Mouse (Mus musculus): ENCODE results near the gene Daglb. TPM values are rescaled to one million over a fixed set of nuclear protein-coding genes. Genes with fewer than 3 reads are reported as not detected.

Daglb gene
- total and polyA plus RNA-seq, 3 experiments: 9.0 to 29.9 (median 14.1) TPM

DNA sequence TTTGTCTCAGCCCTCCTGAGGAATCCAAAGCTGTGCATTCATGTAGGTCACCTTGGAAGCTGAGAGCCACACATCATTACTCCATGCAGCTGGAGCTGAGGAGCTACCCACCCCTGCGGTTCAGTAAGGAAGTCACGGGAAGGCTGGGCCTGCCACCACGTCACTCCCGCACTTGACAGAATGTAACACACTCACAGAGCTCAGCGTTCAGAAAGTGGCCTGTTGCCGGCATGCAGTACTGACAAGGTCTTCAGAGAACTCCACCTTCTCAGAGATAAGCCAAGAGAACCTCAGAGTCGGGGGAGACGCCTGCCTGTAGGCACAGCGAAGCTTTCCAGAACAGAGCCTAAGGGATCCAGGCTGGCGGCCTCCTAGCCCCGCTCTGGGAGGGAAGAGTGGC is 45.4 kb downstream of the Daglb start:
- ATAC-seq (ENCODE audit: extremely low read depth, insufficient number of reproducible peaks, low FRiP score, poor library complexity, severe bottlenecking): no peak
- peak overlapping the region; percentile 17; the same call in 1 of the 2 replicates for H3K4me3 ChIP-seq (ENCODE audit: low read depth, low read length)
- TF ChIP-seq POLR2AphosphoS5 (IDR thresholded peaks at IDR 0.05; ENCODE audit: insufficient replicate concordance, low read depth, low read length): no peak
- peak; percentile 34 for DNase-seq (ENCODE audit: low spot score)
- peaks cover 90% of the 10 kb centered on the region for H3K36me3 ChIP-seq (replicated peaks)
- peaks cover 76% of the 10 kb centered on the region for H3K4me1 ChIP-seq (ENCODE audit: insufficient read depth, low read depth, low read length)
- H3K9me3 ChIP-seq (replicated peaks): no peaks in the 10 kb centered on the region
- no peaks in the 10 kb centered on the region for H3K27me3 ChIP-seq (ENCODE audit: insufficient read depth, low read length)

DNA sequence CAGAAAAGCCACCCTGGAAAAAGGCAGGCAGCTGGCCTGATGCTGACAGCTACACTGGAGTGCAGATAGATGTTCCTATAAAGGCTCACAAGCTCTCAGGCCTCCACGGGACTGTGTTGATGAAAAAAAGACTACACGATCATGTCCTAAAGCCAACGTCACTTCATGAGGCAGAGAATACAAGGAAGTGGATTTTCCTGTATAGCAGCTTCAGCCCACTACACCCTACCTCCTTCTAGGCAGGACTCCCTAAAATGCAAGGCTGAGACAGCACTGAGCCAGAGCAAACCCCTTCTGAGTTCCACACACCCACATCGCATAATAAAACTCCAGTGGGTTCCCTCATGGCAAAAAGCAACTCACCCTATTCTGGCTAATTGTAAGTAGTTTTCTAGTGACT is 47.2 kb downstream of the Daglb start:
- H3K36me3 ChIP-seq (replicated peaks): peaks cover 93% of the 10 kb centered on the region
- H3K4me1 ChIP-seq (ENCODE audit: insufficient read depth, low read depth, low read length): peaks cover 81% of the 10 kb centered on the region
- H3K27me3 ChIP-seq (ENCODE audit: insufficient read depth, low read length): no peaks in the 10 kb centered on the region

DNA sequence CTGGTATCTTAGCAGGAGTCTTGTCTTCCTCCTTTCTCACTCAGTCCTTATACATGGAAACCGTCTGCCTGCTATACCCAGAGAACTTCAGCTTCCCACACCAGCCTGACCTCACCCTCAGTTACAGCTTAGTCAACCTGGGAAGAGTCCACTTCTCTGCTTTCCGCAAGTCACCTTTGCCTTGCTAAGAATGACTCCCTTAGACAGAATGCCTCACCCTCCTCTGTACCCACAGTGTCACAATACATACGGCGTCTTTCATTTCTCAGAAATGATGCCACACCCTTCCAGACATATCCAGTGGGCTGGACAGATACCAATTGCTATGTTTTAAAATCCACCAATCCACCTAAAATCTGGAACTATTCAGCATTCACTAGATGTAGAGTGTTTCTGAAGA is 47.9 kb downstream of the Daglb start:
- peaks cover 94% of the 10 kb centered on the region for H3K36me3 ChIP-seq (replicated peaks)
- no peaks in the 10 kb centered on the region for H3K27me3 ChIP-seq (ENCODE audit: insufficient read depth, low read length)
- H3K4me1 ChIP-seq (ENCODE audit: insufficient read depth, low read depth, low read length): peaks cover 77% of the 10 kb centered on the region
- no peaks in the 10 kb centered on the region for H3K9me3 ChIP-seq (replicated peaks)
- no peak overlapping the region; the same call in 1 of the 2 replicates for H3K4me3 ChIP-seq (ENCODE audit: low read depth, low read length)
- 0 out of 2 replicates have a peak, but pooled peaks have one; percentile 23 for ATAC-seq (ENCODE audit: extremely low read depth, insufficient number of reproducible peaks, low FRiP score, poor library complexity, severe bottlenecking)
- no peak for TF ChIP-seq TAL1 (conservative IDR thresholded peaks at IDR 0.05; ENCODE audit: low read depth, low read length)
- no peak for TF ChIP-seq GATA1 (IDR thresholded peaks at IDR 0.05; ENCODE audit: borderline replicate concordance, low read length)
- no peak for TF ChIP-seq CTCF (IDR thresholded peaks at IDR 0.05; ENCODE audit: low read depth, low read length)
- no peak for TF ChIP-seq POLR2AphosphoS5 (IDR thresholded peaks at IDR 0.05; ENCODE audit: insufficient replicate concordance, low read depth, low read length)
- TF ChIP-seq GATA2 (IDR thresholded peaks at IDR 0.05; ENCODE audit: borderline replicate concordance, low read depth, low read length): no peak
- DNase-seq (ENCODE audit: low spot score): no peak

More for the DNA sequence above, 47.2 kb downstream of the Daglb start:
- H3K9me3 ChIP-seq (replicated peaks): no peaks in the 10 kb centered on the region
- no peak for DNase-seq (ENCODE audit: low spot score)
- no peak for ATAC-seq (ENCODE audit: extremely low read depth, insufficient number of reproducible peaks, low FRiP score, poor library complexity, severe bottlenecking)
- TF ChIP-seq TAL1 (conservative IDR thresholded peaks at IDR 0.05; ENCODE audit: low read depth, low read length) (no peak), GATA1 (IDR thresholded peaks at IDR 0.05; ENCODE audit: borderline replicate concordance, low read length) (no peak), POLR2AphosphoS5 (IDR thresholded peaks at IDR 0.05; ENCODE audit: insufficient replicate concordance, low read depth, low read length) (no peak), GATA2 (IDR thresholded peaks at IDR 0.05; ENCODE audit: borderline replicate concordance, low read depth, low read length) (no peak)
- H3K4me3 ChIP-seq (ENCODE audit: low read depth, low read length): no peak overlapping the region

DNA sequence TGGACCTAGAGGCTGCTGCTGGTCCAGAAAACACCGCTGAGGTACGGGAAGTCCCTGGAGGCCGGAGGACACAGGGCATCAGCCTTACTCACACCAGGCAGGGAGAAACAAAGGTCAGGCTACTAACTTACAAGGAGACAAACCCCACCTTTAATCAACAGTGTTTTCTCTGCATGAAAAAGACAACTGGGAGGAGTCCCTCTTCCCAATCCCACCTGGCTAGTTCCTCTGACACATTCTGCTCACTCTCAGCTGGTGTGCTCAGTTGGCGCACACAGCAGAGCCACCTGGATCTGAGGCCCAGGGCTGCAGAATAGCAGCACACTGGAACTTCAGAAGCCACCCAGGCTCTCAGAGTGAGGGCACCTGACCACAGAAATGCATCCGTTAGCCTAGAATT is 50.5 kb downstream of the Daglb start:
- Histone ChIP-seq H3K4me3 (ENCODE audit: low read depth, low read length) (no peak overlapping the region), H3K27me3 (ENCODE audit: insufficient read depth, low read length) (no peaks in the 10 kb centered on the region), H3K4me1 (ENCODE audit: insufficient read depth, low read depth, low read length) (peaks cover 75% of the 10 kb centered on the region), H3K9me3 (replicated peaks) (no peaks in the 10 kb centered on the region), H3K36me3 (replicated peaks) (peaks cover 92% of the 10 kb centered on the region)
- ATAC-seq (ENCODE audit: extremely low read depth, insufficient number of reproducible peaks, low FRiP score, poor library complexity, severe bottlenecking) (no peak), DNase-seq (ENCODE audit: low spot score) (no peak)
- TF ChIP-seq GATA1 (IDR thresholded peaks at IDR 0.05; ENCODE audit: borderline replicate concordance, low read length) (no peak), POLR2AphosphoS5 (IDR thresholded peaks at IDR 0.05; ENCODE audit: insufficient replicate concordance, low read depth, low read length) (no peak), TAL1 (conservative IDR thresholded peaks at IDR 0.05; ENCODE audit: low read depth, low read length) (no peak), GATA2 (IDR thresholded peaks at IDR 0.05; ENCODE audit: borderline replicate concordance, low read depth, low read length) (no peak), CTCF (IDR thresholded peaks at IDR 0.05; ENCODE audit: low read depth, low read length) (no peak)

DNA sequence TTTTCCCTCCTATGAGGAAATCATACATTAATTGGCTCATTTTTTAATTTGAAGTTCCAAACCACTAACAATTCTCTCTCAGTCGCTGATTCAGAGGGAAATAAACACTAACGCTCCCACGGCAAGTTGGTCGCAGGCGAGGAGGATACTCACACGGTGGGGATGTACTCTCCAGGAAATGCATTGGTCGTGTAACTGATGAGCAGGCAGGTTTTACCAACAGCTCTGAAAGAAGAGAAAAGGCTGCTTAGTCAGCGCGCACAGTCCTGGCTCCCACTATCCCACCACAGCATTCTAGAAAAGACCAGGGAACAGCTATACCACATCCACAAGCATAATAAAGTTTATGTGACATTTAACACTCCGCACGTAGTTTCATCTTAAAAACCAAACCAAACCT is 52.6 kb downstream of the Daglb start:
- ATAC-seq (ENCODE audit: extremely low read depth, insufficient number of reproducible peaks, low FRiP score, poor library complexity, severe bottlenecking) (no peak), DNase-seq (ENCODE audit: low spot score) (no peak)
- Histone ChIP-seq H3K27me3 (ENCODE audit: insufficient read depth, low read length) (no peaks in the 10 kb centered on the region), H3K9me3 (replicated peaks) (no peaks in the 10 kb centered on the region), H3K4me1 (ENCODE audit: insufficient read depth, low read depth, low read length) (peaks cover 69% of the 10 kb centered on the region), H3K4me3 (ENCODE audit: low read depth, low read length) (no peak overlapping the region), H3K36me3 (replicated peaks) (peaks cover 90% of the 10 kb centered on the region)
- no peak for TF ChIP-seq POLR2AphosphoS5 (IDR thresholded peaks at IDR 0.05; ENCODE audit: insufficient replicate concordance, low read depth, low read length)
- no peak for TF ChIP-seq GATA1 (IDR thresholded peaks at IDR 0.05; ENCODE audit: borderline replicate concordance, low read length)
- TF ChIP-seq TAL1 (conservative IDR thresholded peaks at IDR 0.05; ENCODE audit: low read depth, low read length): no peak
- no peak for TF ChIP-seq CTCF (IDR thresholded peaks at IDR 0.05; ENCODE audit: low read depth, low read length)
- no peak for TF ChIP-seq GATA2 (IDR thresholded peaks at IDR 0.05; ENCODE audit: borderline replicate concordance, low read depth, low read length)

DNA sequence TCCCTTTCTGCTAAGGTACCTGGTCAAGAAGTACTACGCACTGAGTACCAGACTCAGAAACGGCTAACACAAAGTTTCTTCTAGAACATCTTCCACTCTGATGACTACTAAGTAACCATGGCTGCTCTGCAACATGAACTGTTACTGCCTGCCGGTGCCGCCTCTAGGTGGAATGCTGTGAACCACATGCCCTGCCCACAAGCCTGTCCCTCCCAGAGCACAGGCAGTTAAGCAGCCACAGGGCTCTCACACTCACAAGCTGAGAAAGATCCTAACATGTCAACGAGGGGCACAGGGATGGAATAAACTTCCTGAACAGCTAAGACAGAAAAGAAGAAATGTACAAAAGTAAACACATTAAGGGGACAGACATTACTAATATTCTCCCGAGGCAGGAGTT is 53.1 kb downstream of the Daglb start:
- H3K4me3 ChIP-seq (ENCODE audit: low read depth, low read length): no peak overlapping the region
- H3K36me3 ChIP-seq (replicated peaks): peaks cover 90% of the 10 kb centered on the region
- no peak for DNase-seq (ENCODE audit: low spot score)
- H3K4me1 ChIP-seq (ENCODE audit: insufficient read depth, low read depth, low read length): peaks cover 67% of the 10 kb centered on the region
- H3K9me3 ChIP-seq (replicated peaks): no peaks in the 10 kb centered on the region
- ATAC-seq (ENCODE audit: extremely low read depth, insufficient number of reproducible peaks, low FRiP score, poor library complexity, severe bottlenecking): no peak
- H3K27me3 ChIP-seq (ENCODE audit: insufficient read depth, low read length): no peaks in the 10 kb centered on the region
- TF ChIP-seq GATA2 (IDR thresholded peaks at IDR 0.05; ENCODE audit: borderline replicate concordance, low read depth, low read length) (no peak), CTCF (IDR thresholded peaks at IDR 0.05; ENCODE audit: low read depth, low read length) (no peak)

DNA sequence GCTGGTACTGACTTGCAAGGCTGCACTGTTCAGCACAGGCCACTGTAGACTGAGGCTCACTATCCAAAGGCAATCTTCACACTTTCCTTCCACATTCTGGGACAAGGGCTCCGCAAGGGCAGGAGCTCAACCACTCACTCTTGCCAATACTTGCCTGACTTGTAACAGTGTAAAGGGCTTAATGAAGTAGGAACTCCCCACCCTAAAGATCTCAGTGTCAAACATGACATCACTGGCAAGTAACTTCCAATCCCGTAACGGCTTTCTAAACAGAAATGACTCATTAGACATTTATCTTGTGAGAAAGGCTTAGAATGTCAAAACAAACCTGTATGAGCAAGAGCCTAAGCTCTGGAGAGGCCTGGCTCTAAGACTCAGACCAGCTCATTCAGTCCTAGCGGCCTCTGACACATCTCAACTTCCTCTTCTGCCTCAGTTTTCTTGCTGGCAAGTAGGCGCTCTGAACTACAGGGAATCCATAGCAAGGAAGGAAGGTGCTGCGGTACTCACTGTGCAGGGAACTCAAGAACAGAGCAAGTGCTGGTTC is 53.7 kb downstream of the Daglb start:
- H3K4me3 ChIP-seq (ENCODE audit: low read depth, low read length): no peak overlapping the region
- H3K27me3 ChIP-seq (ENCODE audit: insufficient read depth, low read length): no peaks in the 10 kb centered on the region
- TF ChIP-seq CTCF (IDR thresholded peaks at IDR 0.05; ENCODE audit: low read depth, low read length) (no peak), POLR2AphosphoS5 (IDR thresholded peaks at IDR 0.05; ENCODE audit: insufficient replicate concordance, low read depth, low read length) (no peak), GATA2 (IDR thresholded peaks at IDR 0.05; ENCODE audit: borderline replicate concordance, low read depth, low read length) (no peak), GATA1 (IDR thresholded peaks at IDR 0.05; ENCODE audit: borderline replicate concordance, low read length) (no peak), TAL1 (conservative IDR thresholded peaks at IDR 0.05; ENCODE audit: low read depth, low read length) (no peak)
- no peaks in the 10 kb centered on the region for H3K9me3 ChIP-seq (replicated peaks)
- DNase-seq (ENCODE audit: low spot score): no peak
- H3K36me3 ChIP-seq (replicated peaks): peaks cover 89% of the 10 kb centered on the region
- H3K4me1 ChIP-seq (ENCODE audit: insufficient read depth, low read depth, low read length): peaks cover 67% of the 10 kb centered on the region
- 0 out of 2 replicates have a peak, but pooled peaks have one; percentile 15 for ATAC-seq (ENCODE audit: extremely low read depth, insufficient number of reproducible peaks, low FRiP score, poor library complexity, severe bottlenecking)

Data from G1E (cell line).